15 mouse cellular contexts compared by ENCODE assay signal in the genomic region with DNA sequence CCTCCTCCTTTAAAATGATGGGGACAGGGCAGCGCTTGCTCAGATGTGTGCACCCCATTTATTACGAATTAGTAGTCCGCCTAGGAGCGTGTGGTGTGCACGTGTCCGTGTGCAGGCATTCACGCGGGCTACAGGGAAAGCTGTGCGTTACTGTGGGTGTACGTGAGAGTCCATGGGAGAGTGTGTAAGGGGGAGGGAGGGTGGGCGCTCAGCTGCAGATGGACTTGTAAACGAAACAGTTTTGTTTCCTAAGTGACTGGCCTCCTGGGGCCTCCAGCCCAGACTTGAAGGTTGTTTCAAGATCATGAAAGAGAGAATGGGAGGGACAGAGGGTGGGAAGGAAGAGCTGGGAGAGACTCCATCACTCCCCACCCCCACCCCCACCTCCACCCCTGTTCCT. TPM values are rescaled to one million over a fixed set of nuclear protein-coding genes. Genes with fewer than 3 reads are reported as not detected.
DNase-seq lines count a peak whose midpoint lies in the region; ATAC-seq and TF ChIP-seq lines count a peak whose summit lies in the region.
"Had no signal": no experiment of that assay in that cellular context is flagged by ENCODE, and none has a peak within 500 bp of the region (broad histone marks: within the 10 kb centered on the region; RNA-seq: fewer than 3 reads in every experiment).

No protein-coding gene starts in this region.

- peaks cover 71% of the 10 kb centered on the region for H3K4me1 ChIP-seq in heart, embryonic 12.5 days (replicated peaks)
- H3K4me1 ChIP-seq in cortical plate, adult 2 months (ENCODE audit: control insufficient read depth, insufficient read depth, low read length), result peaks cover 8% of the 10 kb centered on the region
- no peaks in the 10 kb centered on the region; the same call in 1 of the 2 replicates for H3K4me1 ChIP-seq in hindbrain, embryonic 16.5 days (ENCODE audit: control insufficient read depth, insufficient read depth, low read depth, low read length)
- 0 out of 2 replicates have a peak, but pooled peaks cover 4% of the 10 kb centered on the region for H3K4me1 ChIP-seq in midbrain, postnatal 0 days (ENCODE audit: insufficient read depth, low read length)

- TF ChIP-seq CTCF in cortical plate, adult 2 months (IDR thresholded peaks at IDR 0.05; ENCODE audit: extremely low read depth, insufficient read depth, low read length), result no peak
- TF ChIP-seq CTCF in midbrain, postnatal 0 days (IDR thresholded peaks at IDR 0.05), result no peak

- H3K4me3 ChIP-seq in heart, embryonic 12.5 days, result no peak overlapping the region
- no peak overlapping the region for H3K4me3 ChIP-seq in cortical plate, adult 2 months (ENCODE audit: insufficient read depth, low read length)
- no peak overlapping the region for H3K4me3 ChIP-seq in hindbrain, embryonic 16.5 days (ENCODE audit: low read length)
- H3K4me3 ChIP-seq in midbrain, postnatal 0 days (ENCODE audit: low read depth, low read length), result no peak overlapping the region

- WGBS in heart, embryonic 12.5 days, result 54% methylated on average over 12 of the region's 12 CpGs
- 23% methylated on average over 12 of the region's 12 CpGs for WGBS in hindbrain, embryonic 16.5 days
- WGBS in midbrain, postnatal 0 days, result 40% methylated on average over 12 of the region's 12 CpGs

- ATAC-seq in heart, embryonic 12.5 days (ENCODE audit: insufficient number of reproducible peaks, low FRiP score), result no peak
- ATAC-seq in hindbrain, embryonic 16.5 days, result peak; percentile 29; the same call in 1 of the 2 replicates
- ATAC-seq in midbrain, postnatal 0 days (ENCODE audit: low FRiP score), result no peak

- no peaks in the 10 kb centered on the region for H3K27me3 ChIP-seq in heart, embryonic 12.5 days (replicated peaks)
- no peaks in the 10 kb centered on the region for H3K27me3 ChIP-seq in hindbrain, embryonic 16.5 days (replicated peaks; ENCODE audit: control insufficient read depth, insufficient read depth, low read length)
- H3K27me3 ChIP-seq in midbrain, postnatal 0 days (ENCODE audit: insufficient read depth, low read length), result no peaks in the 10 kb centered on the region

- H3K9ac ChIP-seq in heart, embryonic 12.5 days, result 0 out of 2 replicates have a peak overlapping the region, but pooled peaks have one; percentile 44
- no peak overlapping the region for H3K9ac ChIP-seq in hindbrain, embryonic 16.5 days (ENCODE audit: low read depth, low read length)
- H3K9ac ChIP-seq in midbrain, postnatal 0 days (replicated peaks; ENCODE audit: low read length, poor library complexity, severe bottlenecking), result no peak overlapping the region

- no peak overlapping the region for H3K4me2 ChIP-seq in heart, embryonic 12.5 days
- no peak overlapping the region for H3K4me2 ChIP-seq in hindbrain, embryonic 16.5 days (ENCODE audit: low read length)
- no peak overlapping the region for H3K4me2 ChIP-seq in midbrain, postnatal 0 days (ENCODE audit: low read depth, low read length, poor library complexity, severe bottlenecking)

- no peak for TF ChIP-seq POLR2A in cortical plate, adult 2 months (IDR thresholded peaks at IDR 0.05; ENCODE audit: extremely low read depth, insufficient read depth, low read length)

- H3K9me3 ChIP-seq in heart, embryonic 12.5 days (replicated peaks), result no peaks in the 10 kb centered on the region
- H3K9me3 ChIP-seq in hindbrain, embryonic 16.5 days (ENCODE audit: control insufficient read depth, low read length), result no peaks in the 10 kb centered on the region
- H3K9me3 ChIP-seq in midbrain, postnatal 0 days (ENCODE audit: low read length), result no peaks in the 10 kb centered on the region

- DNase-seq in heart, postnatal 25 days (ENCODE audit: low spot score), result no peak
- peak; percentile 62 for DNase-seq in midbrain, postnatal 0 days (ENCODE audit: low spot score)
- no peak for DNase-seq in kidney, postnatal 36 days
- no peak for DNase-seq in urinary bladder, adult 18-20 months (ENCODE audit: low spot score in 2 of 2)
- DNase-seq in kidney, postnatal 10 days, result no peak
- DNase-seq: cerebellum, adult 9-10 months; kidney, postnatal 14 days; lung, postnatal 36 days; thymus, adult 2 months had no signal

- intact Hi-C loops in heart, postnatal 25 days (cut with DNase I), result no loop called here

- H3K27ac ChIP-seq in heart, embryonic 12.5 days (ENCODE audit: poor library complexity, severe bottlenecking), result no peak overlapping the region
- H3K27ac ChIP-seq in cortical plate, adult 2 months (ENCODE audit: insufficient read depth, low read length), result peak overlapping the region; percentile 79
- peak overlapping the region; percentile 11; the same call in 1 of the 2 replicates for H3K27ac ChIP-seq in hindbrain, embryonic 16.5 days (ENCODE audit: low read depth, low read length)
- H3K27ac ChIP-seq in midbrain, postnatal 0 days (ENCODE audit: low read depth, low read length), result peak overlapping the region; percentile 32; the same call in 1 of the 2 replicates

- no peaks in the 10 kb centered on the region for H3K36me3 ChIP-seq in heart, embryonic 12.5 days
- no peaks in the 10 kb centered on the region for H3K36me3 ChIP-seq in hindbrain, embryonic 16.5 days (ENCODE audit: control insufficient read depth, insufficient read depth, low read length)
- H3K36me3 ChIP-seq in midbrain, postnatal 0 days (ENCODE audit: insufficient read depth, low read length), result no peaks in the 10 kb centered on the region

RNA-seq across cellular contexts. Expression of a gene that starts 3.3 kb away (rescaled TPM):
- polyA plus RNA-seq in heart, embryonic 12.5 days (2016; fragmentation: Nextera tagmentation; extraction: Ambion mirVana), result 23.4 and 25.9 TPM in 2 replicates
- 100 to 1,000 TPM; 600 to 610 TPM for total RNA-seq in heart, postnatal 25 days (2021)
- 534 and 567 TPM in 2 replicates for polyA plus RNA-seq in cortical plate, adult 2 months (2012; rRNA removed)
- polyA plus RNA-seq in hindbrain, embryonic 16.5 days (2015; fragmentation: Nextera tagmentation; extraction: Ambion mirVana), result 96.7 and 102 TPM in 2 replicates
- total RNA-seq in midbrain, postnatal 0 days (2014; rRNA removed), result 398 and 409 TPM in 2 replicates
- 94.4 and 100 TPM in 2 replicates for polyA plus RNA-seq in midbrain, postnatal 0 days (2015; fragmentation: Nextera tagmentation; extraction: Ambion mirVana)

RNA-seq across cellular contexts. Expression of a gene that starts 27.9 kb away (rescaled TPM):
- polyA plus RNA-seq in heart, embryonic 12.5 days (2016; fragmentation: Nextera tagmentation; extraction: Ambion mirVana), result not detected in 2 replicates
- under 1 TPM in 1 of 2 experiments, not detected in 1; 0.06 TPM for total RNA-seq in heart, postnatal 25 days (2021)
- polyA plus RNA-seq in cortical plate, adult 2 months (2012; rRNA removed), result 169 and 180 TPM in 2 replicates
- polyA plus RNA-seq in hindbrain, embryonic 16.5 days (2015; fragmentation: Nextera tagmentation; extraction: Ambion mirVana), result 4.9 and 5.6 TPM in 2 replicates
- 13.9 and 14.1 TPM in 2 replicates for total RNA-seq in midbrain, postnatal 0 days (2014; rRNA removed)
- polyA plus RNA-seq in midbrain, postnatal 0 days (2015; fragmentation: Nextera tagmentation; extraction: Ambion mirVana), result 5.8 and 6.7 TPM in 2 replicates
- polyA plus RNA-seq: heart, embryonic 14.5 days; limb, embryonic 11.5 days had no signal

RNA-seq across cellular contexts. Expression of a gene that starts 39.7 kb away (rescaled TPM):
- polyA plus RNA-seq in heart, embryonic 12.5 days (2016; fragmentation: Nextera tagmentation; extraction: Ambion mirVana), result 24.0 and 26.1 TPM in 2 replicates
- total RNA-seq in heart, postnatal 25 days (2021), result 10 to 100 TPM in 1 of 2 experiments, 1 to 10 TPM in 1; 9.3 to 15.2 TPM
- polyA plus RNA-seq in cortical plate, adult 2 months (2012; rRNA removed), result 318 and 326 TPM in 2 replicates
- 84.7 and 88.3 TPM in 2 replicates for polyA plus RNA-seq in hindbrain, embryonic 16.5 days (2015; fragmentation: Nextera tagmentation; extraction: Ambion mirVana)
- total RNA-seq in midbrain, postnatal 0 days (2014; rRNA removed), result 114 and 115 TPM in 2 replicates
- 79.6 and 88.8 TPM in 2 replicates for polyA plus RNA-seq in midbrain, postnatal 0 days (2015; fragmentation: Nextera tagmentation; extraction: Ambion mirVana)

RNA-seq across cellular contexts. Expression of a gene that starts 39.8 kb away (rescaled TPM):
- polyA plus RNA-seq in heart, embryonic 12.5 days (2016; fragmentation: Nextera tagmentation; extraction: Ambion mirVana), result not detected in 2 replicates
- under 1 TPM; 0.10 to 0.14 TPM for total RNA-seq in heart, postnatal 25 days (2021)
- polyA plus RNA-seq in cortical plate, adult 2 months (2012; rRNA removed), result 96.8 and 102 TPM in 2 replicates
- polyA plus RNA-seq in hindbrain, embryonic 16.5 days (2015; fragmentation: Nextera tagmentation; extraction: Ambion mirVana), result 3.5 and 3.9 TPM in 2 replicates
- total RNA-seq in midbrain, postnatal 0 days (2014; rRNA removed), result 6.1 and 6.6 TPM in 2 replicates
- 3.6 and 3.9 TPM in 2 replicates for polyA plus RNA-seq in midbrain, postnatal 0 days (2015; fragmentation: Nextera tagmentation; extraction: Ambion mirVana)
- polyA plus RNA-seq: heart, embryonic 14.5 days had no signal

RNA-seq across cellular contexts. Expression of a gene that starts 43.0 kb away (rescaled TPM):
- polyA plus RNA-seq in heart, embryonic 12.5 days (2016; fragmentation: Nextera tagmentation; extraction: Ambion mirVana), result 0.17 and 0.19 TPM in 2 replicates
- not detected for total RNA-seq in heart, postnatal 25 days (2021)
- polyA plus RNA-seq in cortical plate, adult 2 months (2012; rRNA removed), result not detected in 2 replicates
- polyA plus RNA-seq in hindbrain, embryonic 16.5 days (2015; fragmentation: Nextera tagmentation; extraction: Ambion mirVana), result 0.06 TPM in 1 of 2 replicates, not detected in the other
- 0.05 and 0.14 TPM in 2 replicates for total RNA-seq in midbrain, postnatal 0 days (2014; rRNA removed)
- 0.05 TPM in 1 of 2 replicates, not detected in the other for polyA plus RNA-seq in midbrain, postnatal 0 days (2015; fragmentation: Nextera tagmentation; extraction: Ambion mirVana)
- polyA plus RNA-seq: limb, embryonic 11.5 days; spleen, adult 2 months had no signal

Comparison
In these comparisons a context has a peak if more than half of its experiments do, and no peak if none do; other contexts are left out.
1. RNA of a gene that starts 27.9 kb away (polyA plus RNA-seq): 169 to 180 TPM in cortical plate, adult 2 months; 5.8 to 6.7 TPM in midbrain, postnatal 0 days, 4.9 to 5.6 TPM in hindbrain, embryonic 16.5 days and not detected in heart, embryonic 12.5 days; every median in the first group is over 10 times any median in the second.